Mouse (Mus musculus) lung, adult 2 months (tissue): ENCODE data around the gene Ctdnep1.

Source experiments
- CTCF ChIP-seq: fragments of 200-500 bp; IDR thresholded peaks from 2 replicates; pipeline ENCODE4 v1.5.1; 2011; ENCODE audit warnings: mild to moderate bottlenecking, low read length, control low read depth; ENCODE audit not compliant: insufficient read depth
- POLR2A ChIP-seq: fragments of 200-500 bp; IDR thresholded peaks from 2 replicates; pipeline ENCODE4 v1.6.1; 2011; ENCODE audit warnings: low read depth, mild to moderate bottlenecking, control low read depth, low read length, borderline replicate concordance; ENCODE audit errors: extremely low read depth

DNA sequence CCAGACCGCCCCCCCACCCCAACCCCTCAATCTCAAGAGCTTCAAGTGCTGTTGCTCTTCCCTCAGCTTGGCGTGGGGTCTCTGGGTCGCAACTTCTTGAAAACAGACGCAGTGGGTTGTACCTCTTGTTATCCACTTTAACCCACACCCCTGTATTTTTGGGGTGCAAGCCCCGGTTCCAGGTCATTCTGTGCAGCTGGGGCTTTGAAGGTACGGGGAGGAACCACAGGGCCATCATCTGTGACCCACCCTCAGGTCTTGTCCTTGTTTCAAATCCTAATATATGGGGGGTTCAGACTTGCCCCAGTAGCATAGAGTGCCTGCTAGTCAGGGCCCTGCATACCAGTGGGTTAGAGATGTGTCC lies 43.2 kb downstream of the Ctdnep1 start:
- TF ChIP-seq CTCF (no peak), POLR2A (no peak)
